Mouse (Mus musculus) MEL (cell line): ENCODE data around the gene Vgll4. TPM values are rescaled to one million over a fixed set of nuclear protein-coding genes. Genes with fewer than 3 reads are reported as not detected.

Experiments used
- DNase-seq: peaks from one replicate; pipeline ENCODE4 v3.0.0; 2011; ENCODE audit warnings: low read depth, low spot score
- H3K27ac ChIP-seq: 2 replicates; pipeline ENCODE4 v1.5.1; 2012; ENCODE audit warnings: low read depth, mild to moderate bottlenecking, control low read depth, low read length, moderate library complexity; ENCODE audit not compliant: control insufficient read depth
- H3K27me3 ChIP-seq, 2 experiments: fragments of 150-350 bp in 1 of 2; sonication (generic) in 1 of 2; 2 replicates each; pipeline ENCODE4 v1.6.1; 2012; ENCODE audit warnings: low read length in 2 of 2, mild to moderate bottlenecking in 2 of 2, improper control_type of control experiment in 1 of 2, moderate library complexity in 1 of 2; ENCODE audit not compliant: insufficient read depth in 2 of 2, control insufficient read depth in 1 of 2
- H3K36me3 ChIP-seq, 2 experiments: 2 replicates each; pipeline ENCODE4 v1.6.1; 2012 to 2014; ENCODE audit warnings: low read length in 2 of 2, improper control_type of control experiment in 1 of 2, inconsistent platforms in 1 of 2, mild to moderate bottlenecking in 1 of 2; ENCODE audit not compliant: insufficient read depth in 2 of 2, control insufficient read depth in 1 of 2
- H3K4me1 ChIP-seq, 2 experiments: fragments of 150-350 bp in 1 of 2; sonication (generic) in 1 of 2; 2 replicates each; pipeline ENCODE4 v1.6.1; 2012; ENCODE audit warnings: low read length in 2 of 2, improper control_type of control experiment in 1 of 2, mild to moderate bottlenecking in 1 of 2; ENCODE audit not compliant: insufficient read depth in 2 of 2, control insufficient read depth in 1 of 2
- H3K4me3 ChIP-seq, 2 experiments: fragments of 150-350 bp in 1 of 2; sonication (generic) in 1 of 2; 2 replicates each; pipeline ENCODE4 v1.5.1; 2012; ENCODE audit warnings: low read depth in 2 of 2, low read length in 2 of 2, mild to moderate bottlenecking in 2 of 2, moderate library complexity in 2 of 2, control low read depth in 1 of 2, improper control_type of control experiment in 1 of 2; ENCODE audit not compliant: control insufficient read depth in 1 of 2, insufficient read depth in 1 of 2
- H3K79me2 ChIP-seq: 2 replicates; pipeline ENCODE4 v1.6.1; 2012; ENCODE audit warnings: mild to moderate bottlenecking, low read length, moderate library complexity; ENCODE audit not compliant: control insufficient read depth, poor library complexity, insufficient read depth
- H3K9ac ChIP-seq: 2 replicates; pipeline ENCODE4 v1.6.1; 2012; ENCODE audit warnings: low read depth, mild to moderate bottlenecking, control low read depth, low read length, moderate library complexity; ENCODE audit not compliant: control insufficient read depth, poor library complexity, severe bottlenecking
- H3K9me3 ChIP-seq: fragments of 150-350 bp; sonication (generic); replicated peaks from 2 replicates; pipeline ENCODE4 v1.6.1; 2012; ENCODE audit warnings: mild to moderate bottlenecking, low read length, improper control_type of control experiment, moderate library complexity; ENCODE audit not compliant: insufficient read depth
- BHLHE40 ChIP-seq: IDR thresholded peaks from 2 replicates; pipeline ENCODE4 v1.6.1; 2012; ENCODE audit warnings: low read depth, mild to moderate bottlenecking, inconsistent platforms, low read length, improper control_type of control experiment, borderline replicate concordance
- CHD1 ChIP-seq: IDR thresholded peaks from 2 replicates; pipeline ENCODE4 v1.6.1; 2012; ENCODE audit warnings: low read depth, mild to moderate bottlenecking, inconsistent platforms, low read length, improper control_type of control experiment
- E2F4 ChIP-seq: IDR thresholded peaks from 2 replicates; pipeline ENCODE4 v1.6.1; 2011; ENCODE audit warnings: low read depth, low read length, improper control_type of control experiment, borderline replicate concordance
- ELF1 ChIP-seq: IDR thresholded peaks from 2 replicates; pipeline ENCODE4 v1.6.1; 2014; ENCODE audit warnings: low read depth, mild to moderate bottlenecking, inconsistent platforms, low read length, improper control_type of control experiment, moderate library complexity
- EP300 ChIP-seq, 2 experiments: IDR thresholded peaks; 2 replicates each; pipeline ENCODE4 v1.6.1; 2011; ENCODE audit warnings: improper control_type of control experiment in 2 of 2, low read length in 2 of 2, low read depth in 1 of 2, mild to moderate bottlenecking in 1 of 2
- GABPA ChIP-seq: IDR thresholded peaks from 2 replicates; pipeline ENCODE4 v1.6.1; 2012; ENCODE audit warnings: low read depth, mild to moderate bottlenecking, inconsistent platforms, low read length, improper control_type of control experiment, moderate library complexity
- JUND ChIP-seq: IDR thresholded peaks from 2 replicates; pipeline ENCODE4 v1.6.1; 2011; ENCODE audit warnings: low read depth, mild to moderate bottlenecking, improper control_type of control experiment, low read length
- MAFK ChIP-seq: IDR thresholded peaks from 2 replicates; pipeline ENCODE4 v1.6.1; 2011; ENCODE audit warnings: low read depth, mild to moderate bottlenecking, low read length, improper control_type of control experiment, borderline replicate concordance
- MAX ChIP-seq: IDR thresholded peaks from 2 replicates; pipeline ENCODE4 v1.6.1; 2011; ENCODE audit warnings: low read length, improper control_type of control experiment
- MEF2A ChIP-seq: IDR thresholded peaks from 2 replicates; pipeline ENCODE4 v1.6.1; 2014; ENCODE audit warnings: low read depth, mild to moderate bottlenecking, inconsistent platforms, low read length, improper control_type of control experiment; ENCODE audit not compliant: poor library complexity, insufficient replicate concordance, severe bottlenecking; ENCODE audit errors: extremely low read depth
- MXI1 ChIP-seq: IDR thresholded peaks from 2 replicates; pipeline ENCODE4 v1.6.1; 2011; ENCODE audit warnings: mild to moderate bottlenecking, low read depth, low read length, improper control_type of control experiment
- MYB ChIP-seq: IDR thresholded peaks from 2 replicates; pipeline ENCODE4 v1.6.1; 2011; ENCODE audit warnings: mild to moderate bottlenecking, low read depth, low read length, improper control_type of control experiment
- NRF1 ChIP-seq: IDR thresholded peaks from 2 replicates; pipeline ENCODE4 v1.6.1; 2014; ENCODE audit warnings: low read depth, mild to moderate bottlenecking, inconsistent platforms, low read length, improper control_type of control experiment, moderate library complexity; ENCODE audit not compliant: poor library complexity, insufficient read depth, severe bottlenecking
- POLR2A ChIP-seq, 2 experiments: IDR thresholded peaks; 2 replicates each; pipeline ENCODE4 v1.6.1; 2011 to 2012; ENCODE audit warnings: low read length in 2 of 2, mild to moderate bottlenecking in 2 of 2, control low read depth in 1 of 2, improper control_type of control experiment in 1 of 2, low read depth in 1 of 2, moderate library complexity in 1 of 2; ENCODE audit not compliant: control insufficient read depth in 1 of 2, insufficient read depth in 1 of 2, poor library complexity in 1 of 2
- POLR2AphosphoS2 ChIP-seq: IDR thresholded peaks from 2 replicates; pipeline ENCODE4 v1.6.1; 2011; ENCODE audit warnings: low read length, improper control_type of control experiment
- POLR2AphosphoS5 ChIP-seq: IDR thresholded peaks from 2 replicates; pipeline ENCODE4 v1.6.1; 2012; ENCODE audit warnings: low read depth, borderline replicate concordance, mild to moderate bottlenecking, inconsistent platforms, low read length, moderate library complexity, mixed read lengths
- RAD21 ChIP-seq: IDR thresholded peaks from 2 replicates; pipeline ENCODE4 v1.6.1; 2011; ENCODE audit warnings: mild to moderate bottlenecking, low read depth, low read length, improper control_type of control experiment
- SIN3A ChIP-seq: IDR thresholded peaks from 2 replicates; pipeline ENCODE4 v1.6.1; 2012; ENCODE audit warnings: low read length, improper control_type of control experiment, inconsistent platforms
- SMC3 ChIP-seq: IDR thresholded peaks from 2 replicates; pipeline ENCODE4 v1.6.1; 2011; ENCODE audit warnings: low read depth, low read length, improper control_type of control experiment
- TAL1 ChIP-seq: IDR thresholded peaks from 2 replicates; pipeline ENCODE4 v1.6.1; 2012; ENCODE audit warnings: mild to moderate bottlenecking, inconsistent platforms, low read length, moderate library complexity, mixed read lengths
- TCF12 ChIP-seq: IDR thresholded peaks from 2 replicates; pipeline ENCODE4 v1.6.1; 2014; ENCODE audit warnings: low read depth, mild to moderate bottlenecking, inconsistent platforms, low read length, improper control_type of control experiment, moderate library complexity
- UBTF ChIP-seq: IDR thresholded peaks from 2 replicates; pipeline ENCODE4 v1.6.1; 2012; ENCODE audit warnings: low read depth, mild to moderate bottlenecking, inconsistent platforms, low read length, improper control_type of control experiment, moderate library complexity, borderline replicate concordance; ENCODE audit not compliant: insufficient read depth
- USF1 ChIP-seq: IDR thresholded peaks from 2 replicates; pipeline ENCODE4 v1.6.1; 2014; ENCODE audit warnings: low read depth, mild to moderate bottlenecking, inconsistent platforms, low read length, improper control_type of control experiment, moderate library complexity
- ZC3H11A ChIP-seq: IDR thresholded peaks from 2 replicates; pipeline ENCODE4 v1.6.1; 2012; ENCODE audit warnings: low read depth, mild to moderate bottlenecking, inconsistent platforms, low read length, improper control_type of control experiment
- polyA plus RNA-seq, 2 experiments: library from polyadenylated mRNA; stranded (reverse) in 1 of 2; unstranded in 1 of 2; fragments of >175 nt in 1 of 2; fragments of >200 nt in 1 of 2; gene quantifications; 2 replicates each; pipeline versions ENCODE4 v1.2.1 to v1.2.4; 2012; ENCODE audit warnings: low replicate concordance in 2 of 2, low read depth in 1 of 2; ENCODE audit not compliant: insufficient read length in 2 of 2, insufficient read depth in 1 of 2, missing spikeins in 1 of 2
- total RNA-seq: library from RNA; depleted of rRNA; stranded (reverse); fragments of 300-350 nt; gene quantifications from 2 replicates; pipeline ENCODE4 v1.2.3, GENCODE M21; 2012

Gene Vgll4
- total and polyA plus RNA-seq, 3 experiments, result 18.1 to 21.5 TPM; not detected in 1

DNA sequence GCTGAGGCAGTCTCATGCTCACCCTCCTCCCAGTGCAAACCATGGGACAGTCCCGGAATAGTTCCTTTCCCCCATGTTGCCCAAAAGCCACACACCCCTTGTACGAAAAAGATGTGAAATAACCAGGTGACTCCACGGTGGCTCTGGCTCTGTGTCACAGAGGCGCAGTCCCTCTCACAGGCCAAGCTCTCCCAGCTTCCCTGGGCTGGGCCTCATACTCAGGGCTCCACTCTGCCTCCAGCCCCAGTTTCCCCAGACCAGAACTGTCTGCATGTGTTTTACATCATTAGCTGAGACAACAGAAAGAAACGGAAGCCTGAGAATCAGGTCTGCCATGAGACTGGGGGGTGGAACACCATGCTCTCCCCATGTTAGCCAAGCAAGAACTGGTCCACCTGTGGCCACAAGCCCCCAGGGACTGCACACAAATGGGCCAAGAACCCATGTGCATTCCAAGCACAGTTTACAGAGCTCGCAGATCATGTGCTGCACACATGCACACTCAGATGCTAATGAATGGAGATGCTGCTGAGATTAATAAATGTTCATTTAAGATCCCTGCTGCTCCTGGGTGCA lies 100.2 kb downstream of the Vgll4 start (continued):
- TF ChIP-seq JUND (no peak), GABPA (no peak), ZC3H11A (no peak), SIN3A (no peak), TCF12 (no peak)
- TF ChIP-seq, all 39 proteins: peak for 0

DNA sequence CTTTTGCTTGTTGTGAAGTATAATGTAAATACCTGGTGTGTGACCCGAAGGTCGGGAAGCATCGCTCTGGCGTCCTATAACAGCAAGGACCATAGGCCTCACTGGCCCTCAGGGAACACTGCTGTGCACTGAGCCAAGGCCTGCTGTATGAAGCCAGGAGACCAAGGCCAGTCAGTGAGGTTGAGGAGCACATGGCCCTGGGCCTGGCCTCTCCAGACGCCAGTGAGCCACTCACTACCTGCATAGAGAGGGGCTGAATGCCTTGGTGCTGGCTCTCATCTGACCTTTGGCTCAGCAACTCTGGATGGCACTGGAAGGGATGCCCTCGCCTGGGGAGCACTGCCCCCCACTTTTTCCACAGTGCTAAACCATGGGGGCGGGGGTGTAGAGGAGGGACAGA lies 101.1 kb downstream of the Vgll4 start:
- no peaks in the 10 kb centered on the region; a peak in 1 of 4 replicates for H3K36me3 ChIP-seq
- no peak overlapping the region for H3K27ac ChIP-seq
- no peaks in the 10 kb centered on the region for H3K9me3 ChIP-seq
- no peak for DNase-seq
- H3K27me3 ChIP-seq, result no peaks in the 10 kb centered on the region
- H3K4me1 ChIP-seq, result peaks cover 0 to 5% of the 10 kb centered on the region in 2 experiments; a peak in 3 of 4 replicates
- H3K9ac ChIP-seq, result no peak overlapping the region
- TF ChIP-seq MAFK, result no peak
- TF ChIP-seq BHLHE40, result no peak
- no peak overlapping the region for H3K4me3 ChIP-seq
- no peaks in the 10 kb centered on the region for H3K79me2 ChIP-seq

GRCm38 (mm10) chr6:114866619-114867018 lies 103.2 kb downstream of the Vgll4 start:
- Histone ChIP-seq H3K9ac (no peak overlapping the region), H3K36me3 (no peaks in the 10 kb centered on the region), H3K27ac (no peak overlapping the region), H3K4me1 (no peaks in the 10 kb centered on the region), H3K9me3 (no peaks in the 10 kb centered on the region), H3K4me3 (no peak overlapping the region), H3K79me2 (no peaks in the 10 kb centered on the region), H3K27me3 (no peaks in the 10 kb centered on the region)
- no peak for TF ChIP-seq NRF1
- TF ChIP-seq MYB, result no peak
- TF ChIP-seq, all 39 proteins: peak for 0
- DNase-seq, result no peak

GRCm38 (mm10) chr6:114866078-114866477 lies 103.7 kb downstream of the Vgll4 start:
- Histone ChIP-seq H3K4me3 (no peak overlapping the region), H3K36me3 (no peaks in the 10 kb centered on the region)
- DNase-seq, result no peak
- TF ChIP-seq E2F4 (no peak), CHD1 (no peak), MXI1 (no peak), ELF1 (no peak), ZC3H11A (no peak), RAD21 (no peak), TAL1 (no peak), GABPA (no peak), SMC3 (no peak), MEF2A (no peak), UBTF (no peak), POLR2AphosphoS2 (no peak), NRF1 (no peak), POLR2A (IDR thresholded peaks at IDR 0.05; ENCODE audit: control insufficient read depth in 1 of 2, insufficient read depth in 1 of 2, low read depth in 1 of 2, low read length in 2 of 2, poor library complexity in 1 of 2) (no peak), USF1 (no peak), POLR2AphosphoS5 (no peak), MAX (no peak), EP300 (IDR thresholded peaks at IDR 0.05; ENCODE audit: low read depth in 1 of 2, low read length in 2 of 2) (no peak)

More at GRCm38 (mm10) chr6:114866078-114866477, 103.7 kb downstream of the Vgll4 start:
- Histone ChIP-seq H3K27ac (no peak overlapping the region), H3K9ac (no peak overlapping the region), H3K27me3 (no peaks in the 10 kb centered on the region), H3K9me3 (no peaks in the 10 kb centered on the region), H3K79me2 (no peaks in the 10 kb centered on the region), H3K4me1 (no peaks in the 10 kb centered on the region)
